In genomic region chr15:82341675-82342542, GRCm38 (mm10) we compare ENCODE assay signal across 8 mouse cellular contexts. TPM values are rescaled to one million over a fixed set of nuclear protein-coding genes. Genes with fewer than 3 reads are reported as not detected.
DNase-seq lines count a peak whose midpoint lies in the region; ATAC-seq lines count a peak whose summit lies in the region.

No protein-coding gene starts in this region.

- H3K4me2 ChIP-seq in neural tube, embryonic 11.5 days (ENCODE audit: low read depth): peak overlapping the region; percentile 64; the same call in 1 of the 2 replicates
- H3K4me2 ChIP-seq in stomach, embryonic 14.5 days (replicated peaks; ENCODE audit: low read depth, low read length): peak overlapping the region; percentile 79

- peaks cover 11% of the 10 kb centered on the region for H3K27me3 ChIP-seq in neural tube, embryonic 11.5 days (ENCODE audit: control insufficient read depth, insufficient read depth, low read length)
- H3K27me3 ChIP-seq in stomach, embryonic 14.5 days (ENCODE audit: control insufficient read depth, insufficient read depth, low read length): no peaks in the 10 kb centered on the region

- ATAC-seq in neural tube, embryonic 11.5 days (ENCODE audit: insufficient read depth, low FRiP score, low TSS enrichment): no peak
- ATAC-seq in erythroblast, adult 5-6 weeks (replicated peaks; ENCODE audit: low FRiP score, poor library complexity, severe bottlenecking): peak; percentile 45
- ATAC-seq in stomach, embryonic 14.5 days (ENCODE audit: insufficient number of reproducible peaks, insufficient read depth, low FRiP score, low read depth): no peak; the same call in 1 of the 2 replicates

- H3K4me1 ChIP-seq in neural tube, embryonic 11.5 days (ENCODE audit: control insufficient read depth, insufficient read depth, low read length): peaks cover 15% of the 10 kb centered on the region
- H3K4me1 ChIP-seq in stomach, embryonic 14.5 days (ENCODE audit: control insufficient read depth, insufficient read depth, low read length): peaks cover 30% of the 10 kb centered on the region

- no peak overlapping the region for H3K4me3 ChIP-seq in neural tube, embryonic 11.5 days (ENCODE audit: low read depth, low read length)
- peak overlapping the region; percentile 51 for H3K4me3 ChIP-seq in stomach, embryonic 14.5 days (ENCODE audit: low read depth, low read length)

- no peak for DNase-seq in neural tube, embryonic 11.5 days (ENCODE audit: low spot score)
- DNase-seq in neural tube, embryonic 10.5 days (ENCODE audit: extremely low spot score, low spot score): no peak
- DNase-seq in liver: peak; percentile 88
- no peak for DNase-seq in adrenal gland, postnatal 4 days (ENCODE audit: low spot score in 2 of 2)
- no peak for DNase-seq in right cerebral cortex, postnatal 14 days
- no peak for DNase-seq in cerebellum, adult 11 months

- no peak overlapping the region; the same call in 1 of the 2 replicates for H3K9ac ChIP-seq in neural tube, embryonic 11.5 days (ENCODE audit: low read length)
- H3K9ac ChIP-seq in stomach, embryonic 14.5 days (replicated peaks; ENCODE audit: low read depth, low read length): peak overlapping the region; percentile 79

- no peaks in the 10 kb centered on the region for H3K9me3 ChIP-seq in neural tube, embryonic 11.5 days (ENCODE audit: control insufficient read depth, low read length)
- no peaks in the 10 kb centered on the region for H3K9me3 ChIP-seq in stomach, embryonic 14.5 days (ENCODE audit: control insufficient read depth, low read depth, low read length)

- WGBS in neural tube, embryonic 11.5 days: 66% methylated on average over 15 of the region's 15 CpGs
- 50% methylated on average over 15 of the region's 15 CpGs for WGBS in stomach, embryonic 14.5 days

- H3K27ac ChIP-seq in neural tube, embryonic 11.5 days (ENCODE audit: low read depth, low read length): no peak overlapping the region
- peak overlapping the region; percentile 92 for H3K27ac ChIP-seq in stomach, embryonic 14.5 days (ENCODE audit: low read length)

- H3K36me3 ChIP-seq in neural tube, embryonic 11.5 days (ENCODE audit: control insufficient read depth, insufficient read depth, low read length): no peaks in the 10 kb centered on the region
- no peaks in the 10 kb centered on the region for H3K36me3 ChIP-seq in stomach, embryonic 14.5 days (ENCODE audit: control insufficient read depth, insufficient read depth, low read length)

RNA-seq across cellular contexts. Expression of gene Smdt1, which starts 3.1 kb away (rescaled TPM):
- 267 and 274 TPM in 2 replicates for polyA plus RNA-seq in neural tube, embryonic 11.5 days (2014; fragmentation: Nextera tagmentation; extraction: Ambion mirVana)
- total RNA-seq in erythroblast, adult 5-6 weeks (2015; ENCODE audit: low replicate concordance): 91.5 and 150 TPM in 2 replicates
- total RNA-seq in erythroblast, adult 5-6 weeks (2017; ENCODE audit: low replicate concordance): 42.7 and 69.4 TPM in 2 replicates
- polyA plus RNA-seq in stomach, embryonic 14.5 days (2014; fragmentation: Nextera tagmentation; extraction: Ambion mirVana): 251 and 266 TPM in 2 replicates
- total RNA-seq in adrenal gland, postnatal 4 days (2021): 100 to 1,000 TPM; 125 to 127 TPM

RNA-seq across cellular contexts. Expression of gene Pheta2, which starts 3.2 kb away (rescaled TPM):
- 3.0 and 3.1 TPM in 2 replicates for polyA plus RNA-seq in neural tube, embryonic 11.5 days (2014; fragmentation: Nextera tagmentation; extraction: Ambion mirVana)
- total RNA-seq in erythroblast, adult 5-6 weeks (2015; ENCODE audit: low replicate concordance): 22.7 and 44.9 TPM in 2 replicates
- 79.0 and 86.0 TPM in 2 replicates for total RNA-seq in erythroblast, adult 5-6 weeks (2017; ENCODE audit: low replicate concordance)
- 15.2 and 16.1 TPM in 2 replicates for polyA plus RNA-seq in stomach, embryonic 14.5 days (2014; fragmentation: Nextera tagmentation; extraction: Ambion mirVana)
- 1 to 10 TPM; 4.7 to 5.1 TPM for total RNA-seq in adrenal gland, postnatal 4 days (2021)

RNA-seq across cellular contexts. Expression of gene Naga, which starts 3.2 kb away (rescaled TPM):
- 24.7 and 28.0 TPM in 2 replicates for polyA plus RNA-seq in neural tube, embryonic 11.5 days (2014; fragmentation: Nextera tagmentation; extraction: Ambion mirVana)
- total RNA-seq in erythroblast, adult 5-6 weeks (2015; ENCODE audit: low replicate concordance): 49.5 and 74.2 TPM in 2 replicates
- total RNA-seq in erythroblast, adult 5-6 weeks (2017; ENCODE audit: low replicate concordance): 22.7 and 56.3 TPM in 2 replicates
- polyA plus RNA-seq in stomach, embryonic 14.5 days (2014; fragmentation: Nextera tagmentation; extraction: Ambion mirVana): 68.6 and 72.4 TPM in 2 replicates
- 10 to 100 TPM; 82.6 to 96.8 TPM for total RNA-seq in adrenal gland, postnatal 4 days (2021)

RNA-seq across cellular contexts. Expression of gene Ndufa6, which starts 12.2 kb away (rescaled TPM):
- polyA plus RNA-seq in neural tube, embryonic 11.5 days (2014; fragmentation: Nextera tagmentation; extraction: Ambion mirVana): 274 and 279 TPM in 2 replicates
- total RNA-seq in erythroblast, adult 5-6 weeks (2015; ENCODE audit: low replicate concordance): 34.2 and 88.6 TPM in 2 replicates
- total RNA-seq in erythroblast, adult 5-6 weeks (2017; ENCODE audit: low replicate concordance): 55.3 and 85.6 TPM in 2 replicates
- polyA plus RNA-seq in stomach, embryonic 14.5 days (2014; fragmentation: Nextera tagmentation; extraction: Ambion mirVana): 393 and 403 TPM in 2 replicates
- total RNA-seq in adrenal gland, postnatal 4 days (2021): 100 to 1,000 TPM; 406 to 421 TPM

RNA-seq across cellular contexts. Expression of gene Cyp2d22, which starts 38.2 kb away (rescaled TPM):
- 1.5 and 1.6 TPM in 2 replicates for polyA plus RNA-seq in neural tube, embryonic 11.5 days (2014; fragmentation: Nextera tagmentation; extraction: Ambion mirVana)
- total RNA-seq in erythroblast, adult 5-6 weeks (2015; ENCODE audit: low replicate concordance): not detected in 2 replicates
- 0.26 TPM in 1 of 2 replicates, not detected in the other for total RNA-seq in erythroblast, adult 5-6 weeks (2017; ENCODE audit: low replicate concordance)
- 5.9 and 10.4 TPM in 2 replicates for polyA plus RNA-seq in stomach, embryonic 14.5 days (2014; fragmentation: Nextera tagmentation; extraction: Ambion mirVana)
- total RNA-seq in adrenal gland, postnatal 4 days (2021): 10 to 100 TPM; 52.1 to 52.6 TPM
